Mouse (Mus musculus) hindbrain, postnatal 0 days (tissue): ENCODE results near the gene Atad1. TPM values are rescaled to one million over a fixed set of nuclear protein-coding genes. Genes with fewer than 3 reads are reported as not detected.

ENCODE experiments used
- ATAC-seq: fragments of 200-750 bp; cut with Nextera tagmentation; 2 replicates; pipeline ENCODE4 v1.8.0; 2017; ENCODE audit warnings: mild to moderate bottlenecking, moderate TSS enrichment, moderate library complexity
- DNase-seq: peaks from one replicate; pipeline ENCODE4 v3.0.0-alpha.2; 2015; ENCODE audit warnings: low spot score
- H3K27ac ChIP-seq: fragments of 300-500 bp; sonication (generic); 2 replicates; pipeline ENCODE4 v1.5.1; 2014; ENCODE audit warnings: mild to moderate bottlenecking
- H3K27me3 ChIP-seq: fragments of 300-500 bp; sonication (generic); 2 replicates; pipeline ENCODE4 v1.6.1; 2014; ENCODE audit warnings: low read length, mixed read lengths; ENCODE audit not compliant: insufficient read depth
- H3K36me3 ChIP-seq: fragments of 300-500 bp; sonication (generic); 2 replicates; pipeline ENCODE4 v1.6.1; 2014; ENCODE audit warnings: low read length, mixed read lengths; ENCODE audit not compliant: insufficient read depth
- H3K4me1 ChIP-seq: fragments of 300-500 bp; sonication (generic); 2 replicates; pipeline ENCODE4 v1.6.1; 2014; ENCODE audit warnings: antibody characterized with exemption, low read length, mixed read lengths; ENCODE audit not compliant: insufficient read depth
- H3K4me2 ChIP-seq: fragments of 300-500 bp; sonication (generic); 2 replicates; pipeline ENCODE4 v1.6.1; 2014; ENCODE audit warnings: low read depth, mild to moderate bottlenecking, low read length, moderate library complexity, mixed read lengths
- H3K4me3 ChIP-seq: fragments of 300-500 bp; sonication (generic); 2 replicates; pipeline ENCODE4 v1.5.1; 2014; ENCODE audit warnings: low read length
- H3K9ac ChIP-seq: fragments of 300-500 bp; sonication (generic); replicated peaks from 2 replicates; pipeline ENCODE4 v1.6.1; 2014; ENCODE audit warnings: mild to moderate bottlenecking, low read length, moderate library complexity, mixed read lengths
- H3K9me3 ChIP-seq: fragments of 300-500 bp; sonication (generic); 2 replicates; pipeline ENCODE4 v1.6.1; 2016; ENCODE audit warnings: low read length, mixed read lengths
- CTCF ChIP-seq: IDR thresholded peaks from 2 replicates; pipeline ENCODE4 v1.5.1; 2016; ENCODE audit warnings: antibody characterized with exemption, control low read depth, low read depth
- WGBS: fragments of 180-500 bp; shearing (Covaris S2); extraction: QIAGEN DNeasy Blood & Tissue Kit; methylation state at CpG from one replicate; pipeline ENCODE4 v1.1.7; 2014; 5-methylcytosine and 5-hydroxymethylcytosine counted together
- polyA plus RNA-seq: library from polyadenylated mRNA; unstranded; fragments of >200 nt; fragmentation: Nextera tagmentation; extraction: Ambion mirVana; gene quantifications from 2 replicates; pipeline ENCODE4 v1.2.1, GENCODE M21; 2015
- total RNA-seq: library from RNA; depleted of rRNA; stranded (reverse); fragments of >200 nt; gene quantifications from 2 replicates; pipeline ENCODE4 v1.2.3, GENCODE M21; 2014

The Atad1 gene
- total and polyA plus RNA-seq, 2 experiments from 2014 or later, result 117 to 118 TPM

- Histone ChIP-seq H3K27me3 (no peaks in the 10 kb centered on the region), H3K27ac (no peak overlapping the region), H3K36me3 (no peaks in the 10 kb centered on the region), H3K4me3 (no peak overlapping the region), H3K9ac (no peak overlapping the region), H3K9me3 (no peaks in the 10 kb centered on the region), H3K4me1 (no peaks in the 10 kb centered on the region), H3K4me2 (no peak overlapping the region)
- WGBS, result 4% methylated on average over 6 of the region's 6 CpGs
- peak; percentile 83 for DNase-seq
- peak; percentile 63 for TF ChIP-seq CTCF
- no peak for ATAC-seq
These were observed 9.8 kb upstream of the Atad1 start for GRCm38 (mm10) chr19:32749425-32749824.

DNA sequence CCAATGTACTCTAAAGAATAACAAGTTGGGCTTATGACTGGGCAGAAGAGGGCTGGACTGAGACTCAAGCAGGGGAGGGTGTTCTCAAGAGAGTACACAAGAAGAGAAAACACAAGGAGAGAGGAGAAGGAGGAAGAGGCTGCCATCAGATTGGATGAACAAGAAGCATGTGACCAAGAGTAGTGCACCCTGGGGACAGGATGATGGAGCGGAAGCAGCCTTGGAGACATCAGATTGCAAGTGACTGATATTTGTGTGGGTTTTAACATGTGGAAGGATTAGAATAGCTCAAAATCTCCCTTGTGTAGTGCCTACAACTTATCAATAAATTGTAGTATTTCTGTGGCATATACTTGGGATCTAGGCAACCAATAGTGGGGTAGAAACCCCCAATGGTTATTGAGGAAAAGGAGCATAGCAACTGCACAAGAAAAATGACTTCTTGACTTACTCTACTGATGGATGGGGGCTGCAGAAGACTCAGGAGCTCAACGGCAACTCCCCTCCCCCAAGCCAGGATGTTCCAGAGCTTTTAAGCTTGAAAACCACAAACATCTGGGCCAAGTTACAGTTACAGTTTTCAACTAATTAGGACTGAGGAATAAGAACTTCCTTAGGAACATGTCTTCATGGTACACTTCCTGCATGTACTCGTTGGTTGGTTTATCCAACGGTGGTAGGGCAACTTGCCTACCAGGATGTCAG, 1.2 kb upstream of the Atad1 start:
- Histone ChIP-seq H3K4me1 (no peaks in the 10 kb centered on the region), H3K4me2 (no peak overlapping the region), H3K9me3 (no peaks in the 10 kb centered on the region), H3K9ac (no peak overlapping the region), H3K27me3 (no peaks in the 10 kb centered on the region), H3K27ac (no peak overlapping the region), H3K4me3 (no peak overlapping the region), H3K36me3 (no peaks in the 10 kb centered on the region)
- WGBS, result 90% methylated on average over 4 of the region's 4 CpGs
- TF ChIP-seq CTCF, result no peak
- DNase-seq, result no peak
- ATAC-seq, result no peak

DNA sequence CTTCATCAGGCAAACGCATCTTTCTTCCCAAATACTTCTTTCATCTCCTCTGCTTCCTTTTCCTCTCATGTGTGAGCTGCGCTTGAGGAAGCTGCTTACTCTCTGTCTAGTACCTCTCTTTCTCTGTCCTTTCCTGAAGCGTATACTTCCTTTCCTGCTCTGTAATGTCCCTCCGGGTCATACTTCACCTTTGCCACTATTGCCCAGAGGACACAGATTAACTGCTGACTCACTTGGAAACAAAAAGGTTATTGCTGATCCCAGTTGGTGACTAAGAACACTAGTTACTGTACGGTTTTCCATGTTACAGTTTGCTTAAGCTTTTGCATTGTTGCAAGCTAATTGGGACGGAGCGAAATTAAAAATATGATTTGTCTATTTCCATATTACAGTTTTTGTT, 1.7 kb downstream of the Atad1 start:
- Histone ChIP-seq H3K4me2 (no peak overlapping the region), H3K4me3 (no peak overlapping the region), H3K9me3 (no peaks in the 10 kb centered on the region), H3K4me1 (no peaks in the 10 kb centered on the region), H3K27me3 (no peaks in the 10 kb centered on the region), H3K36me3 (no peaks in the 10 kb centered on the region), H3K9ac (no peak overlapping the region), H3K27ac (no peak overlapping the region)
- TF ChIP-seq CTCF, result no peak
- no peak for ATAC-seq
- no peak for DNase-seq
- 86% methylated on average over 7 of the region's 7 CpGs for WGBS

GRCm38 (mm10) chr19:32732922-32733321, 6.7 kb downstream of the Atad1 start:
- Histone ChIP-seq H3K27ac (no peak overlapping the region), H3K4me2 (no peak overlapping the region), H3K9me3 (no peaks in the 10 kb centered on the region), H3K27me3 (no peaks in the 10 kb centered on the region), H3K36me3 (no peaks in the 10 kb centered on the region), H3K4me3 (no peak overlapping the region), H3K4me1 (no peaks in the 10 kb centered on the region), H3K9ac (no peak overlapping the region)
- TF ChIP-seq CTCF, result no peak
- ATAC-seq, result no peak
- no peak for DNase-seq

- Histone ChIP-seq H3K4me3 (no peak overlapping the region), H3K36me3 (no peaks in the 10 kb centered on the region), H3K9ac (no peak overlapping the region), H3K4me2 (no peak overlapping the region), H3K4me1 (no peaks in the 10 kb centered on the region), H3K27me3 (no peaks in the 10 kb centered on the region), H3K9me3 (no peaks in the 10 kb centered on the region), H3K27ac (no peak overlapping the region)
- no peak for TF ChIP-seq CTCF
- no peak for DNase-seq
- WGBS, result 89% methylated on average over 4 of the region's 4 CpGs
- ATAC-seq, result no peak
These were observed 9.8 kb downstream of the Atad1 start for GRCm38 (mm10) chr19:32729785-32730184.

GRCm38 (mm10) chr19:32726451-32727325, 12.9 kb downstream of the Atad1 start:
- TF ChIP-seq CTCF, result no peak
- DNase-seq (peak; percentile 30), ATAC-seq (peak; percentile 75)
- WGBS, result 4% methylated on average over 22 of the region's 22 CpGs
- peak overlapping the region; percentile 49 for H3K4me2 ChIP-seq
- no peaks in the 10 kb centered on the region for H3K36me3 ChIP-seq
- no peaks in the 10 kb centered on the region for H3K4me1 ChIP-seq
- peak overlapping the region; percentile 10; the same call in 1 of the 2 replicates for H3K4me3 ChIP-seq
- no peak overlapping the region for H3K9ac ChIP-seq
- H3K27ac ChIP-seq, result no peak overlapping the region
- no peaks in the 10 kb centered on the region for H3K27me3 ChIP-seq
- no peaks in the 10 kb centered on the region for H3K9me3 ChIP-seq

- TF ChIP-seq CTCF, result no peak
- DNase-seq (no peak), ATAC-seq (no peak)
- WGBS, result 20% methylated on average over 7 of the region's 7 CpGs
- H3K4me2 ChIP-seq, result no peak overlapping the region
- no peaks in the 10 kb centered on the region for H3K4me1 ChIP-seq
- H3K27ac ChIP-seq, result no peak overlapping the region
- no peaks in the 10 kb centered on the region for H3K9me3 ChIP-seq
- H3K4me3 ChIP-seq, result no peak overlapping the region
- no peaks in the 10 kb centered on the region for H3K27me3 ChIP-seq
- H3K9ac ChIP-seq, result no peak overlapping the region
- H3K36me3 ChIP-seq, result no peaks in the 10 kb centered on the region
These were observed 15.8 kb downstream of the Atad1 start for GRCm38 (mm10) chr19:32723817-32724216.
